Mouse (Mus musculus) cerebellum, adult 11 months (tissue): ENCODE results near the gene Iqschfp.

ENCODE experiments used
- DNase-seq: peaks from one replicate; pipeline ENCODE4 v3.0.0; 2022

Iqschfp gene

DNA sequence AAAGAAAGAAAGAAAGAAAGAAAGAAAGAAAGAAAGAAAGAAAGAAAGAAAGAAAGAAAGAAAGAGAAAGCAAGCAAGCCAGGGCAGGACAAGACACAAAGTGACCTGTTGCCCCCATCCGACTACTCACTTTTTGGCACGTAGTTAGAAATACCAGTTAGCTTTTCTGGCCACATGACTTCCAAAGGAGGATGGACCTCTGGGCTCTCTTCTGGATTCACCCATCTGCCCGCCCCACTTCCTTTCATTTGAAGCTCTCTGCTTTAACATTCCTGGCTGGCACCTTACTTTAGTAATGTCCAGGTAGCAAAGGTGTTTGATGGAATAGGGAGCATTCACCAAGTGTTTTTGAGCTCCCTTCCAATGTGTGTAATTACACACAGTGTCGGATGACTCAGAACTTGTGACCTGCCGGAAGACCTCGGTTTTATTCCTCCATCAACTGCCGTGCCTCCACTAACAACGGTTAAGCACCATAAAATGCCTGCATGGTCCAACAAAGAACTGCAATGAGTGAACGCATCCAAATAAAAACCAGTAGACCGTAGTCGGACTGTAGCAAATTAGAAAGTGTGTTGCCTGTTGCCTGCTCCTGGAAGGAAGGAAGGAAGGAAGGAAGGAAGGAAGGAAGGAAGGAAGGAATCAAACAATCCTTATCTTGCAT lies 718.7 kb downstream of the Iqschfp start:
- no peak for DNase-seq

DNA sequence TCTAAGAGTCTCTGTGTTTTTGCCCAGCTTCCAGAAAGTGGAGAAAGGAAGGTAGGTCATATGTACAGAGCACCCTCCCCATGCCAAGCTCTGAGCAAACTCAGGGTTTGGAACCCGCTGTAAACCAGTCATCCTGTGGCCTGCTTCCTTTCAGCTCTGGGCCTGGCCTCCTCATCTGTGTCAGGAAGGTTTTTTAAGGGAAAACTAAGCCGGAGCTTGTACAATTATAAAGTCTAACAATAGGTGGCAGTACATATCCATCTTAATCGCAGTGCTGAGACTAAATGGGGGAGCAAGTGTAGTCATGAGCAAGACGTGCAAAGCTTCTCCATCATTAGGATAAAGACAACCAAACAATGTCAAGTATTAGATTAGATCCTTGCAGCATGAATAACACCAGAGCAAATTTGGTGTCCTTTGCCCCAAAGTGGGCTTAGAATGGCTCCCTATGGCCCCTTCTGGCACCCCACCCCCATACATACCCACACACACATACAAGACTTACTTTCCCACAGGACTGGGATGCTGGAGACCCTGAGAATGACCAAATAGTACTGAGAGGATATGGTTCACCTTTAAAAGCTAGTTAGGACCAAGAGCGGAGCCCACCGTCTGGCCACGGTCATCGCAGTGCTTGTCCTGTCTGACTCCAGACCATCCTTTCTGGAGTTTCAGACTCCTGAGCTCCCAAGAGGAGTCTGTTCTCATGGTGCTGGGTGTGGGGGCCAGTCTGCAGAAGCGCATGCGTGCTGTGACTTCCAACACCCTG lies 723.2 kb downstream of the Iqschfp start:
- DNase-seq = no peak

DNA sequence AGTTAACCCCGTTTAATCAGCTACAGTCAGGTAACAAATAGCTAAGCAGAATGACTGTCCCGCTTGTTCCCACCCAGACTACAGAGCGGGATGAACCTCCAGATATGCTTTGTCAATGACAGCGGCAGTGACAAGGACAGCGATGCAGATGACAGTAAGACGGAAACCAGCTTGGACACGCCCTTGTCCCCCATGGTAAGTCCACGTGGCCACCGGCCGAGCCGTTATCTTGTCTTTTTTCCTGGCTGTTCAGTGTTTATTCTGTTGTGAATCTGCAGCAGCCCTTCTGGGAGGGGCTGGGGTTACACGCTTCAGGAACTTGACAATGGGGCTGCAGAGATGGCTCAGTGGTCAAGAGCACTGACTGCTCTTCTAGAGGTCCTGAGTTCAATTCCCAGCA lies 724.3 kb downstream of the Iqschfp start:
- no peak for DNase-seq

DNA sequence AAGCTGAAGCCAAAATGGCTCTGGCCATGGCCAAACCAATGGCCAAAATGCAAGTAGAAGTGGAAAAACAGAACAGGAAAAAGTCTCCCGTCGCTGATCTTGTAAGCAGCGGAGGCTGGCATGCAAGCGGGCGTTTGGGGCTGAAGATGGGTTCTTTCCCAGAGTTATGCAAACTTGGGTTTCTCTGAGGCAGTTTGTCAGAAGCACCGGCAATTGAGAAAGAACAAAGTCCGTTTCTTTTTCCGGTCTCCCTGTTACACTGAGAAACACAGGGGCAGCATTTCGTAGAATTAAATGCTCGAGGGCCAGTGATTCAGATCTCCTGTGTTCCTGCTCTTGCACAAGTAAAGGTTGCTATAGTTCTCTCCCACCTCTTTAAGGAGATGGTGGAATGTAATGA lies 725.7 kb downstream of the Iqschfp start:
- DNase-seq = no peak

DNA sequence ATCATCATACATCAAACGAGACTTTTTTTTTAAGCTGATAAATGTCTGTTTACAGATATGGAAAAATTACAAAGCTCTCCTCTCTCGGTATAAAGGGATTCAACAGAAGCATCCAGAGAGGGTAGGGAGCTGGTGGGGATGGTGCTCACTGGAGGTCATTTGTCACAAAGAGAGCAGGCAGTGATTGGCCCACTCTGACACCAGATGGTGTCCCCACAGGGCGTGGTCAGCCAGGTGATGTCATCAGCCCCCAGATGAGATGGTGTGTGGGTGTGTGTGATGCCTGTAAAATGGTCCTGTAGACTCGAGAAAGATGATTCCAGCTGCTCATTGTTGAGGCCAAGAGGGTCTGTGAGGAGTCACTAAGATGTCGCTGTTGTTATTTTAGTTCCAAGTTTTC lies 727.1 kb downstream of the Iqschfp start:
- no peak for DNase-seq

DNA sequence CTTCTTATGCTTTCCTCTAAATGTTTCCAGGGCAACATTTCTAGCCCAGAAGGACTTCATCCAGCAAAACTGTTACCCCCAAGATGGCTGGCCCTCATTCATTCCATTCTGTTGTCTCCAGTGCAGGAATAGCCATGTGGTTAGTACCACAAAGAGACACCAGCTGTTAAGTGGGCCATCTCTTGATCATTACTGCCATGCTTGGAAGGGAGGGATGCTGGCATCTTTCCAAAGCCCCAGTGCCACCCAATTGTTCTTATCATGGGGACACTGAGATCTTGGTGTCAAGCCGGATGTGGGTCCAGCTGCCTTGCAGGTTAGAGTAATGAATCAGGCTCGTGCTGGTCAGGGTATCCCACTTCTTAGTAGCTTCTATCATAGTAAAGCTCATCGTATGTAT lies 729.9 kb downstream of the Iqschfp start:
- no peak for DNase-seq

DNA sequence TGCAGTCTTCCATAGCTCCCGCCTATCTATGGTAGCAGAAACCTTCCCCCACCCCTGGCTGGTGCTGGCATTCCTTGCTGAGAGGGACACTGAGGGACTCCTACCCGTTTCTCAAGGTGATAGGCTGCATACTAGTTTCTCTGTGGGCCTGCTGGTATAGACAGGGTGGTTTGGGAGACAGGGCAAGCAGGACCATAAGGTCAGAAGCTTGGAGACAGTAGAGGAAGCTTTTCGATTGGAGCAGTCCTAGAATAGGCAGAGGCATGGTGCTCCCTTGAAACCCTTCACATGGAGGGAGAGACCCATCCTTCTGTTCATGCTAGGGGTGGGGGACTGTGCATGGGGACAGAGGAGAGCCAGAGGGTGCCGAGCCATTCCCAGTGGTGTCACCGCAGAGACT lies 731.0 kb downstream of the Iqschfp start:
- DNase-seq = no peak

DNA sequence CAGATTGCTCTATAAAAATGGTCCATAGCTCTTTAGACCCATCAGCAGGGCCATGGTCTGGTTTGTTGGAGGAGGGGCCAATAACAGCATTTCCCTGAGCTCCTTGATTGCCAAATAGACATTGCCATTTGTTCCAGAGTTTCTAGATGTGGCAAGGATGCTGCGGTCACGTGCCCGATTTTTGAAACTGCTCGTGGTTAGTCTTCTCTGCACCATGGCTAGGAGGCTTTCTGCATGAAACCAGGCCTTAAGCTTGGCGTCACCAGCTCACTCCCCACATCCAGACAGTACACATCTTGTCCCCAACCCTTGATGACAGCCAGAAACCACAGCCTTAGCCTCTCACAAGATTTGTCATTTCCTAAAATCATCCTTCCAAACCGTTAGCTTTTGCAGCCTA lies 732.4 kb downstream of the Iqschfp start:
- DNase-seq = no peak

DNA sequence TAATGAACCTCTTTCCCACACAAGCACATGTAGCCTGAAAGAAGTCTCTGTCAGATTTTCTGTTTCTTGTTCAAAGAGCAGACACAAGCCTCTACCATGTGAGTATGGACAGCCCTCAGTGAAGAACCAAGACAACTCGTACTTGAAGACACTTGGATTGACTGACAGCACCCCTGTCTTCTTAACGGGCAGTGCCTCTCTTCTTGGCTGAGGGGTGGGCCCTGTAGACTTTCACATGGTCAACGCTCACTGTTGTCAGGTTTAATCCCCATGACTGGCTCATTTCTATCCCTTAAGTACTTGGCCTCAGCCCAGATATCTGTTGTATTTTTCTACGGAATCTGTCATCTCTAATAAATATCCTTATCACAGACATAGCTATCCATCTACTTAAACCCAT lies 738.2 kb downstream of the Iqschfp start:
- no peak for DNase-seq

DNA sequence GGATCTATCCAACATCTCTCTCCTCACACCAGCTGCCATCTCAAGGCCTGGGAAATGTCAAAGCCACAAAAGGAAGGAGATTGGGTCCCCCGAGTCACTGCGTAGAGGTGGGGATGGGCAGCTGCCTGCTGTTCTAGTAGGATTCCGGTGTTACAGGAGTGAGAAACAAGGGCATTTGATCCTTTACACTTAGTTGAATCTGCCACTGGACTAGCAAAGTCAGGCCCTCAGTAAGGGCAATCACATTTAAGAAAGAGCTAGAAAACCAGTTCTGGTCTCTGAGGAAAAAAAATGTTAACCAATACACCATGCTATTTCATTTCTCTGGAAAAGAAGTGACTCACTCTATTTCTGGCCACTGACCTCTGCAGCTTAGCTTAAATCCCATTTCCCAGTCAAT lies 738.8 kb downstream of the Iqschfp start:
- DNase-seq = no peak

DNA sequence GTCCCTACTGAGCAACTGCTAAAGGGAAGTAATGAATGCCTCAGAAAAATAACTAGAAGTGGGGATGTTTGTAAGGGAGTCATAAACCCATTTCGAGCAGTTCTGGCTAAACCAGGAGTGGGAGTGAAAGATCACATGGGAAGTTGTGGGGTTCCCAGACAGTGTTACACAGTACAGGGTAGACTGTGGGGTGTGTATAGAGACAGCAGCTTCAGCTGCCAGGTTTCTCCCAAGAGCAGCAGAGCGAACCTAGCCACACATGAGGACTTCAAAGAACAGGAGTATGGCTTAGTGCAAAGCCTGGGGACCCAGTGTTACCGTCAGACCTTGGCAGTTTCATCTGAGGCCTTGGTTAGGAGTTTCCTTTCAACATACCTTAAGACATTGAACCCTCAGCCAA lies 740.7 kb downstream of the Iqschfp start:
- DNase-seq = no peak

DNA sequence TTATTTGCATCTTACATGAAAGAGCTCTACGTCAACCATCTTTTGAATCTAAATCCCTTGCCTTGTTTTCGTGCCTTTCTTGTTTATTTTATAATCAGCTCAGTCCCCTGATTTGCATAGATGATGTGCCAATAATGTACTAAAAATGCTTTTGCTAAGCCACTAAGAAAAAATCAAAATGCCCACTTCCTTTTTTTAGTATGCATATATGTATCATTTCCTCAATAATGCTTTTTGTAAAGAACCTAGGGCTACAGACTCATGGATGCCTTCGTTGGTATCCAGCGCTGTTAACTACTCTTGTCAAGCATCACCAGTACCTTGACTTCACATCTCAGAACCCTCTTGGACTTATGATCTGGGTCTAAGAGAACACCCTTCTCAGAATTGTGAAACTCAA lies 741.5 kb downstream of the Iqschfp start:
- DNase-seq = no peak

DNA sequence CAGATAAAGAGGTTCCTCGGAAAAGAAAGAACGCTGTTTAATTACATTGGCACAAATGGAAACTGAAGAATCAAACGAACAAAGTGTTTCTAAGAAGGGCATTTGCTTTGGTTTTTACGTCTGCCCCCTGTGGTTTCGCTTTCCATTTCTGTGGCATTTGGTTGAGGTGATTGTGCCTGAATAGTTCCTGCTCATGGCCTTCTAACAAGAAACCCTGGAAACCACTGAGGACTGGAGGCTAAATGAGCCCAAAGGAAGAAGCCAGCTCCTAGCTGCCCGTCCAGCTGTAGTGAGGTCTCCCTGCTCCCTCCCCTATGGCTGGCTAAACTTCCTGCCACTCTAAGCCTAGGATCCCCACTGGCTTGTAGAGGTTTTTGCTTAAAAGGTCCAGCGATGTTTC lies 745.9 kb downstream of the Iqschfp start:
- no peak for DNase-seq

DNA sequence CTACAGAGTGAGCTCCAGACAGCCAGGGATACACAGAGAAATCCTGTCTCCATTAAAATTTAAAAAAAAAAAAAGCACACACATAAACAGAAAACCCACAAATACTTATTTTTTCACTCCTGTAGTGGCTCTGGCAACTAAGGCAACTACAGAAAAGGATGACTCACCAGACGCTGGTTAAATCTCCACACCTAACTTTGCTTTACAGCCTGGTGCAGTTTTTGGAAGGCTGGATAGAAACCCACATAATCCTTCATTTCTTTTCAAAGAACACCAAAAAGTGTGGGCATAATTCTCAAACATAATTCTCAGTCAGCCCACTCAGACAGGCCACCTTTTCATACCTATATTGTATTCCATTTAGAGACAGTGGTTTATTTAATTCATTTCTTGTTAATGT lies 746.7 kb downstream of the Iqschfp start:
- no peak for DNase-seq

DNA sequence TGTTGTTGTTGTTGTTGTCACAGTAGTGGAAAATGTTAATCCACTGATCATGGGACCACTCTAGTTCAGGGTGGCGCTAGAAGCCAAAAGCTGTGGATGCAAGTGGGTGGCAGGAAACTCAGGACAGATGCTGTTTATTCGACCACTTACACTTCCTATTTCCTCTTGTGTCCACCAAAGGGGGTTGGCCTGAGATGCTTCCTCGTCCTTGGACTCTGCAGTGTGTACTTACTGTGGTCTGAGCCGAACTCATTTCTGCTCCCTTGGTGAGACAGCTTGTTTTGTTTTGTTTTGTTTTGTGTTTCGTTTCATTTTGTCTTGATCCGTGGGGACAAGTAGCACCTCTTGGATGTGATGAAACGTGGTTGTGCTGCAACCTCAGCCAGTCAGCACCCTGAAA lies 750.9 kb downstream of the Iqschfp start:
- no peak for DNase-seq

DNA sequence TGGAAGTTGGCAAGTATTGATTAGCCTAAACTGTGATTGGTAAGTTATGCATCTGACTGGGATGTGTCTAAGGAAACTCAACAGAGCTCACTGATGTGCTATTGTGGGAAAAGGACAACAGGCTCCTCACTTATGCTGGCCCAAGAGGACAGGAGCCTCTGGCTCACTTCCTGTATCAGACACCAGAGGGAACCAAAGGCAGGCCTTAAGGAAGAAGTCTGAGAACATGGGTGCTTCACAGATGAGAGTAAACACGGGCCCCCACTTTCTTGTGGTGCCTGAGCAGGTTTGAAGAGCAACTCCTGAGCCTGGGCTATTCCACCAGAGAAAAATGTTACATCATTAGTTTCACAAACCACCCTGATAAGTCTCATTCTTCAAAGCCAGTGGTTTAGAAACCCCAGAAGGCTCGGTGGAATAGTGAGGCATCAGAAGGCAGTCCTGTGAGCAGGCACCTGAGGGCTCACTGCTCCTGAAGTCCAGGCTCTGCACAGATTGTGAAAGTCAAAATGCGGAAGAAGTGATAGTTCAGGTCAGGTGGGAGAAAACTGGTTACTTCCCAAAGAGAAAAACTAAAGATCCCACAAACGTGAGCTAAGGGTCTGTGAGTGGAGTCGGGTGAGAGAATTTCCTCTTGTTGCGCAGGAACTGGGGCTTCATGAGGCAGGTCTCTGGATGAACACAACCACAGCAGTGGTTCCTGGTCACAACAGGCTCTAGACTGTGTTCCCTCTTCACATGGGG lies 754.5 kb downstream of the Iqschfp start:
- no peak for DNase-seq

DNA sequence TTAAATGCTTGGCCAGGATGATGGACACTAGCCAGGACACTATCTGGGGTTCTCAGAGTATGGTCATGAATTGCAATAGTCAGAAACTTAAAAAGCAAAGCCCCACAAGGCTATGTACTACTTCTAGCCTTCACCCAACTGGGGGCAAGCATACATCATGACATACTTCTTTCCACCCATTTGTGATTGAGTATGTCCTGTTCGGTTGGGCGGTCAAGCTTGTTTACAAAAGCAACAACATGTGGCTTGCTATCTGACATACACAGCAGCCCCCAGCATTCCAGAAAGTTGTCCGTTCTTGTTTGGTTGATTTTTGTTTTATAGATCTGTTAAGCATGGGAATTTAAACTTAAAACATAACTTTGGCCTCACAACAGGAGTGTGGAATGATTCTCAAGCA lies 755.2 kb downstream of the Iqschfp start:
- DNase-seq = no peak

DNA sequence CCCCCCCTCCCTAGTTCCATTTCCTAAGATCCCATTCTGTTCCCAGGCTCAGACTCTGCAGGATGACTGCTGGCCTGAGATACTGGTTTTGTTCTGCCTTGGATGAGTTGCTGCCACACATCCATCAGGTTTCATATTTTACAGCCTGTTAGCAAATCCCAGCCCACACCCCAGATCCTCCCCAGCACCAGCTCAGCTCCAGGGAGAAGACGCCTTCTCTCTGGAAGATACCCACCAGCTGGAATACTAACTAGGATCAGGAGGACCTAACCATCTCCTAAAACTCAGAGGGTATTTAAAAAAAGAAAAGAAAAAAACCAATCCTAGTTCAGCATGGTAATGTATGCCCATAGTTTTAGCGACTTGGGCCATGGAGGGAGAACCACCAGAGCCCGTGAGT lies 758.2 kb downstream of the Iqschfp start:
- no peak for DNase-seq

DNA sequence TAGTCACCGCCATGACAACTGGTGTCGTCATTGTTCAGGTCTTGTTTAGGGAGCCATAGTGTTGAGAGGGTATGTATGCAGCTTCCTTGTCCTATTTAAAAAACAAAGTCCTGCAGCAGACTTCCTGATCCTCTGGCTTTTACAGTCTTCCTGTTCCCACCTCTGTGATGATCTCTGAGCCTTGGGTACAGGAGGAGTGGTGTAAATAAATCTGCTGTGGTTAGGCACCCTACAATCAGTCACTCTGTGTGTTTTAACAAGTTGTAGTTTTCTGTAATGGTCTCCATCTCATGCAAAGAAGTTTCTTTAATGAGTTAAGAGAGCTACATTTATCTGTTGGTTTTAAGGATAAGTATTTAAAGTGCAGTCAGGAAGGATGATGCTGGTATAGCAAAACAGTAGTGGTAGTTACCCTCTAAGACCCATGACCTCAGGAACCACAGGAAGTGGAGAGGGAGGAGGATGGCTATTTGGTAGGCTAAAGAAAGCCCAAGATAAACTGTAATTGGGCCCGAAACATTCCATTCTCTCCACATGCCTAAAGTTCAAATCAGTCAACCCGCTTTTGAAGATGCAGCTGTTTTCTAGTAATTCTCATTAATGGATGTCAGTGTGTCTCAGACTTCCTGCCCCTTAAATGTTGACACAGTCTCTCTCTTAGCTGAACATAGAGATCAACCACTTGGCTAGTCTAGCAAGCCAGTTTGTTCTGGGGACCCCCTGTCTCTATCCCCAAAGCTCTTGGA lies 764.7 kb downstream of the Iqschfp start:
- DNase-seq = no peak

DNA sequence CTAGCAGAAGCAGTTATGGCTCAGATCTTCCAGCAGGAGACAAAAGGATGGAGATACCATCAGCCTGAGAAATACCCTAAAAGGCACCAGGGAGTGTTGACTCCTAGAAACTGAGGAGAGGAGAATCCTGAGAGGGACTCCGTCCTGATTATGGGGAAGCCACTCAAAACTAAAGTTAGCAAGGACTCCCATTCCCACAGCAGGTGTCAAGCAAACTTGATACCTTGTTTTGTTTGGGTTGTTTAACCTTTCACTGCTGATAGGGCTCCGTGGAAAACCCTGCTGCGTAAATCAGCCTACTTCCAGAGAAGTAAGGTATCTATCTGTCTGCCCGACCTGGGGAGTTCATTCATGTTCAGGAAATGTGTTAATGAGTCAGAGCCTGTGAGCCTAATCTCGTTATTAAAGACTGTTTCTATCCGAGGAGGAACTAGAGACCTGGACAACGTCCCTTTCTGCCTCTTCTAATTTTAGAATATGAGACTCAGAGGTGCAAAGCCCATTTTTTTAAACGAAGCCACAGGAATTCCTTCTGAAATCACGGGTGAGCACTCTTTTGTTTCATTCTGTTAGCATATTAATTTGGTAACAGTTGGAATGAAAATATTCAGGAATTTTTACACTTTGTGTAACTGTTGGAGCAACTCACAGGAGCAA lies 765.7 kb downstream of the Iqschfp start:
- DNase-seq = no peak

DNA sequence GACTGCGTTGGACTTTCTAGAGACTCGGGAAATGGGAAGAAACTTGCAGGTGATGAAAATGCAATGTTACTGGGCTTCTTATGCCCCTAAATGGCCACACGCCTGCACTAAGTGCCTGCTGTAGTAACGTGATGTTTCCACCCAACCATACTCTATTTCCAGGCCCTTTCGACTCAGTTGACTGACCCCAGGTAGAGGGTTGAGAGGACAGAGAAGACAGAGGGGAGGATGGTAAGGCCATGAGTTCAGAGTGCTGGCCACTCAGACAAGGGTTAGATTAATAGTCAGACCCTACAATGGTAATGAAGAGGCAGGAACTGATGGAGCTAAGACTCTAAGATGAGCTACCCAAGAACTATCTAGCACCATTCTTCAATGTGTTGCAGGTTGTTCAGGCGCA lies 768.0 kb downstream of the Iqschfp start:
- no peak for DNase-seq

DNA sequence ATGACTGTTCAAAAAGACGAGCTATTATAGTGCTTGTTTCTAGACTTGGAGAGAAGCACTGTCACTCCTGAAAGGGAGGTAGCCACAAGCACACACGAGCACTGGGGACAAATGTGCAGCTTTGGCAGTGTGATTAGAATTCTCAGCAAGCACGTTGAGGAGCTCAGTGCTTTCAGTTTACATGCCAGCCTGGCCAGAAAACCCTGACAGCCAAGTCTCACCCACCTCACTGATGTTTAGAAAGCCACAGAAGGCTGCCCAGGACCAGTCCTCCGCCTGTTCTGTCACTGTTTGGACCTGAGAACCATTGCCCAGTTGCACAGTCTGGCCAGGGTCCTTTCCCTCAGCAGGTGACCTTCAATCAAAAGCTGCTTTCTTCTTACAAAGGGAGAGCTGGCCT lies 768.5 kb downstream of the Iqschfp start:
- DNase-seq = no peak

DNA sequence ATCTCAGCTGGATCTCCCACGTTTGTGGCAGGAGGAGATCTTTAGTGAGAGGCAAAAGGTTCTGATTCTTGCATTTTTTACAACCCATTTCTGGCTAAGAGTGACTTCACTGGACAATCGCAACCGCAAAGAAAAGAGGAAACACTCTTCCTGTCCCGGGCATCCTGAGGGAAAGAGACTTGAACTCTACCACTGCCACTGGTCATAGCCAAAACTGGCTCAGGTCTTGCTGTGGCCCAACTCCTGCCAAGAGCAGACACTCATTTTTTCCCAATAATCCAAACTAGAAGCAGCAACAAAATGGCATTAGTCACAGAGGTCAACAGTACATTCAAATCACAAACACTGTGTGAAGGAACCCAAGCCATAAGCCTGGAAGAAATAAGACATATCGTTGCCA lies 770.4 kb downstream of the Iqschfp start:
- no peak for DNase-seq
